Mouse (Mus musculus): ENCODE measurements around the gene Tmem9. TPM values are rescaled to one million over a fixed set of nuclear protein-coding genes. Genes with fewer than 3 reads are reported as not detected.

Gene Tmem9
- 197 and 210 TPM in 2 replicates for polyA plus RNA-seq (2015; fragmentation: Nextera tagmentation; extraction: Ambion mirVana)

DNA sequence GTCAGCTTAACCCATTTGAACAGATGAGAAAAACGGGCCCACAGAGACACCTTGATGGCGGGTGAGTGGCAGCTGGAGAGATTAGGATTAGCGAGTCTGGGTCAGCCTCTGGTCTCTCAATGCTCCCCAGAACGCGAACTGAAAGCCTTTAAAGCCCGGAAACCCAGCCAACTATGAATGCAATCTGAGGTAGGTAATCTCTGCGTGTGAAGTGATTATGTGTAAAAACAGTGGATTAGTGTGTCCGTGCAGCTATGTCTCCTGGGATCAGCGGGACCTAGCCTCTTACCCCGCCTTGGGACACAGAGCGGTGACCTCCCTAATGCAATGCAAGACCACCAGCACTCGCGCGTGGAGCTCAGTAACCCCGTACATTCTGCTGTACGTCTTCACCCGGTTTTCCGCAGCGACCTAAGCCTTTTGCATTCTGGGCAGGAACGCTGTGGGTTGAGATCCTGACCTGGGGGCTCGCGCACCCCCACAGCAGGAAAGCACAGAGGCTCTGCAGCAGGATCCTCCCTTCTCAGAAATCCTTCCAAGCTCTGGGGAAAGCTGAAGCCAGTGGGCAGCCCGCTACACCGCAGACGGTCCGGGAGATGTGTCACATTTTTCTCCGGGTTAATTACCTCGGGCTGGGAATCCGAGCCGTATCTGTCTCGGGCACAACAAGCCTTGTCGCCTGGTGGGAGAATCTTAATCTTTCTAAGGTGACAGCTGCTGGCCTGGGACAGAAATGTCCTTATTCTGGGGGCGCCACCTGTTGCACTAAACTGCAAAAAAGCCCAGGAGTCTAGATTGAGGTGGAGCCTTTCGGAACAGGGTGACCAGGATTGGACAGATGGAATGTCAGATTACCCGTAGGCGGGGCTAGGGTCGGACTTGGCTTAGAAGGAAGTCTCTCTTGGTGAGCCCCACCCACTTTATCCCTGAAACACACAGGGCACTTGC, at the start of gene Tmem9:
Gene Tmem9 (plus strand): TSS at position 940 of the 948 bp plus-strand sequence.

GRCm38 (mm10) chr1:136006292-136006748, 1.6 kb upstream of the Tmem9 start, which contains the start of gene Igfn1:
Igfn1 (minus strand) TSS chr1:136006342.

GRCm38 (mm10) chr1:136050312-136051012, 42.5 kb downstream of the Tmem9 start, which contains the start of gene Ascl5:
Ascl5 (plus strand) TSS chr1:136050804.

DNA sequence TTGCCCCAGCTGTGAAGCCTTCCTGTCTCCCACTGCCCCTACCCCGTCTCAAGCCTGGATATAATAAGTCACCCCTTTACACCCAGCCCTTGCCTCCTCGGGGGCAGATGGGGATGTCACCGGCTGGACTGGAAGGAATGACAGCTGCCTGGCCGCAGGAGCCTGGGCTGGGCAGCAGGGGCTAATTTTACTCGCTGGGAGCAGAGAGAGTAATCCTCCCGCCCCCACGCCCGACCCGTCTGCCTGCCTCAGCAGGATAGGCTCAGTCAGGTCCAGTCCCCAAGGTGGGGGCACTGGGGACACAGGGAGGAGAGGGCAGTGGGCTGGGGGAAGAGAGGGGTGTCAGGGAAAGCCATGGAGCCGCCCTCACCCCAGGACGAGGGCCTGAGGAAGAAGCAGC, 44.6 kb downstream of the Tmem9 start, which contains the start of gene Cacna1s:
Gene Cacna1s (plus strand): TSS at position 204 of the 400 bp plus-strand sequence.

Other genes with a start within 250 kb of the Tmem9 start
- 91.0 and 97.6 TPM in 2 replicates for gene Phlda3, start 242.0 kb upstream of the Tmem9 start, polyA plus RNA-seq (2015; fragmentation: Nextera tagmentation; extraction: Ambion mirVana)
- 1.6 and 2.5 TPM in 2 replicates for gene Tnni1, start 228.7 kb upstream of the Tmem9 start, polyA plus RNA-seq (2015; fragmentation: Nextera tagmentation; extraction: Ambion mirVana)
- 0.25 and 0.50 TPM in 2 replicates for gene Lad1, start 189.6 kb upstream of the Tmem9 start, polyA plus RNA-seq (2015; fragmentation: Nextera tagmentation; extraction: Ambion mirVana)
- gene Tnnt2, start 171.8 kb upstream of the Tmem9 start, polyA plus RNA-seq (2015; fragmentation: Nextera tagmentation; extraction: Ambion mirVana): 2.2 and 3.4 TPM in 2 replicates
- gene Pkp1, start 88.9 kb upstream of the Tmem9 start, polyA plus RNA-seq (2015; fragmentation: Nextera tagmentation; extraction: Ambion mirVana): 0.09 and 0.15 TPM in 2 replicates
- gene Igfn1, start 1.8 kb upstream of the Tmem9 start, polyA plus RNA-seq (2015; fragmentation: Nextera tagmentation; extraction: Ambion mirVana): not detected in 2 replicates
- not detected in 2 replicates for gene Ascl5, start 42.7 kb downstream of the Tmem9 start, polyA plus RNA-seq (2015; fragmentation: Nextera tagmentation; extraction: Ambion mirVana)
- 0.08 and 0.10 TPM in 2 replicates for gene Cacna1s, start 44.6 kb downstream of the Tmem9 start, polyA plus RNA-seq (2015; fragmentation: Nextera tagmentation; extraction: Ambion mirVana)
- gene Kif21b, start 123.2 kb downstream of the Tmem9 start, polyA plus RNA-seq (2015; fragmentation: Nextera tagmentation; extraction: Ambion mirVana): 20.3 and 26.3 TPM in 2 replicates
- gene Mroh3, start 204.7 kb downstream of the Tmem9 start, polyA plus RNA-seq (2015; fragmentation: Nextera tagmentation; extraction: Ambion mirVana): 0.31 and 0.55 TPM in 2 replicates
- 2.5 and 3.5 TPM in 2 replicates for gene Inava, start 226.1 kb downstream of the Tmem9 start, polyA plus RNA-seq (2015; fragmentation: Nextera tagmentation; extraction: Ambion mirVana)